Mouse (Mus musculus) left cerebral cortex, postnatal 10 days (tissue): Measurements from ENCODE around the gene Ubr4. TPM values are rescaled to one million over a fixed set of nuclear protein-coding genes. Genes with fewer than 3 reads are reported as not detected.
A peak's percentile ranks its signal among the peaks of the same experiment; 100 is the strongest.
"Not testable (repeated sequence)": the region's sequence is repeated elsewhere in the genome, so short reads cannot be mapped to it uniquely, and the experiment has no call there.

ENCODE experiments used
- DNase-seq, 2 experiments: peaks; one replicate each; pipeline ENCODE4 v3.0.0; 2021 to 2022; ENCODE audit warnings: low spot score in 2 of 2, mixed read lengths in 1 of 2; ENCODE audit errors: extremely low spot score in 1 of 2
- intact Hi-C: fragments of 180-260 bp; cut with DNase I; formaldehyde crosslinking; loops from one replicate; pipeline ENCODE4 v1.15.1; 2025
- microRNA-seq: library from miRNA; unstranded; fragments of <30 nt; microRNA quantifications from one replicate; pipeline ENCODE4 v1.2.0, GENCODE M21; 2022
- total RNA-seq, 2 experiments: library from RNA; stranded (reverse); gene quantifications; 2 replicates each; pipeline ENCODE4 v1.2.3; 2021

Ubr4 gene
- total RNA-seq, 2 experiments from 2014 or later = 161 to 165 TPM

DNA sequence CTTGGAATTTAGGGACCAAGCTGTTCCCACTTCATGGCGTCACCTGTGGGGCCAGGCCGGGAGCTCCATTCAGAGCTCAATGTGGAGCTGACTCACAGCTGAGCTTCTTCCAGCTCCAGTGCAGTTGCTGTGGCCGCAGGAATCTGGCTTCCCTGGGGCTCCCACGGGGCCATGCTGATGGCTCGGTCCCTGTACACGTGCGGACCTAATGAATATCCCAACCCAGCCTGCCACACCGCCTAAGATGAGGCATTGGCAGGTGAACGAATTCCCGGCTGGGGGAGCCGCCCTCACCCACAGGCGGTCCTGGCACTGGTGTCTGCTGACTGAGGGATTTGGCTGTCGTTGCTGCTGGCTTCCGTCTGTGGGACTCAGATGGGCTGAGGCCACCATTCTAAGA is 148.4 kb downstream of the Ubr4 start:
- peak in 1 of 2 experiments; percentile 45 for DNase-seq
- intact Hi-C loops = no loop called here

DNA sequence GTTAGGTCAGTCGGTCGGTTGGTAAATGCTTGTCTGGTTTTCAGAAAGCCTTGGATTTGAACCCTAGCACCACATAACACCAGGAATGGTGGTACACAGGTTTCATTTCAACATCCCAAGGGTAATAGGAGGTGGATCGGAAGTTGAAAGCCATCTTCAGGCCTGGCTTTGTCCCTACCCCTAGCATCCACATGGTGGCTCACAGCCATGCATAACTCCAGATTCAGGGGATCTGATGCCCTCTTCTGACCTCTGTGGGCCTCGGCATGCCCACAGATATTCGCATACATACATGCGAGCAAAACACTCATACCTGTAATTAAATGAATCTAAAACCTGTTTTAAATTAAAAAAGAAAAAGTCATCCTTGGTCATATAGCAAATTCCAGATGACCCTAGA is 149.3 kb downstream of the Ubr4 start:
- no peak for DNase-seq
- intact Hi-C loops = no loop called here

DNA sequence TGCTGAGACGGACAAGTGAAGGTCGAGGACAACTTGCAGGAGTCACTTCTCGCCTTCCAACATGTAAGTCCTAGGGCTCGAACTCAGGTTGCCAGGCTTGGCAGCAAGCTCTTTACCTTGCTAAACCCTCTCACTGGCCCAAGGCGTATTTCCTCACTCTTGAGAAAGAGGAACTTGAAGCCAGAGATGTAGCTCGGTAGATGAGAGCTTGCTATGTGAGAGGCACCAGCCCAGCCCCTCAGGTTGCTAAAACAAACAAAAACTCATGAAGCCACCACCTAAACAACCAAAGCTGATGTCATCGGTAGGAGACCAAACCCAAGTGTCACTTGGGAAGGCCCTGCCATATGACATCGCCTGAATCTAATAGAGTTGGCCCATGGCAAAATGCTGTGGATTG is 151.5 kb downstream of the Ubr4 start:
- intact Hi-C loops = no loop called here
- DNase-seq = no peak

DNA sequence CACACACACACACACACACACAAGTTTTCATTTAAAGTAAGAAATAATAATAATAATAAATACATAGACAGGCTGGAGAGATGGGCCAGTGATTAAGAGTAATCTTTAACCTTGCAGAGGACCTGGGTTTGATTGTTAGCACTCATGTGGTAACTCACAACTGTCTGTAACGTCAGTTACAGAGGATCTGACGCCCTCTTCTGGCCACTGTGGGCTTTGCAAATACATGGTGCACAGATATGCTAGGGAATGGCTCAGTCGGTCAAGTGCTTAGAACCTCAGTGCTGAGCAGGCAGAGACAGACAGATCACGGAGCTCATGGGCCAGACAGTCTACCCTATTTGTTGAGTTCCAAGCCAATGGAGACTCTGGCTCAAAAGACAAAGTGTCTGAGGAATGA is 153.3 kb downstream of the Ubr4 start:
- intact Hi-C loops = loop anchor here (5.0 kb wide), 1 partner anchor 67 kb away; no protein-coding TSS in a partner anchor
- DNase-seq = no peak

DNA sequence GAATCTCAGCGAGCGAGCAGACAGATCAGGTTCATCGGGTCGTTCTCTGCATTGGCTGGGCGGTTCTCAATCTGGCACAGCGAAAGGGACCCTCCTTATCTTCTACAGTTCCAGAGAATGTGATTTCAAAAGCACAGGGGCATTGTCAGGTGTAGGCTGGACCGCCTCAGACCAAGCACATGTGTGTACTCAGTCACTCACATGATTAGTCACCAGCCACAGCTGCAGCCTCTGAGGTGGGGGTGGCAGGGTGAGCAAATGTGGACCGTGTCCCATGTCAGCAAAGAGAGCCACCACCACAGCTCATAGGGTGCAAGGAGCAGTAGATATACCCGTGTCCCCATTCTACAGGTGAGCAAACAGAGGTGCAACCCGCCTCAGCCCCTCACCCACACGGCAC is 154.3 kb downstream of the Ubr4 start:
- no peak for DNase-seq
- intact Hi-C loops = loop anchor here (5.0 kb wide), 1 partner anchor 66 kb away; no protein-coding TSS in a partner anchor

DNA sequence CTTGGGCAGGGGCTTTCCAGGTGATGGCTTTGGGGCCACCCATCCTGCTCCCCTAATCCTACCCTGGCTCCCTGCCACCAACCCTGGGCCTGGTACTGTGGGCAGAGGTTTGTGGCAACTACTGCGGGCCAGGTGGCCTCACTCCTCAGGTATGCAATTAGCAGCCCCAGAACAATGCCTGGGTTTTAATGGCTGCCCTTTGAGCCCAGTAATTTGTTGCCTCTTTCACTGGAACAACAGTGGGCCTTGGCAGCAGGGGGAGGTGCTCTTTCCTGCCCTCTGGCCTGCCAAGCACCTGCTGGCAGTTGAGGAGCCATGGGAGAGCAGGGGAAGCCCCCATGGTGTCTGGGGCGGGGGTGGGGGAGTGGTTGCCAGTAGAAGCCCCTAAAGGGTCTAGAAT is 156.7 kb downstream of the Ubr4 start:
- intact Hi-C loops = loop anchor here (5.0 kb wide), 1 partner anchor 63 kb away; no protein-coding TSS in a partner anchor
- no peak for DNase-seq

DNA sequence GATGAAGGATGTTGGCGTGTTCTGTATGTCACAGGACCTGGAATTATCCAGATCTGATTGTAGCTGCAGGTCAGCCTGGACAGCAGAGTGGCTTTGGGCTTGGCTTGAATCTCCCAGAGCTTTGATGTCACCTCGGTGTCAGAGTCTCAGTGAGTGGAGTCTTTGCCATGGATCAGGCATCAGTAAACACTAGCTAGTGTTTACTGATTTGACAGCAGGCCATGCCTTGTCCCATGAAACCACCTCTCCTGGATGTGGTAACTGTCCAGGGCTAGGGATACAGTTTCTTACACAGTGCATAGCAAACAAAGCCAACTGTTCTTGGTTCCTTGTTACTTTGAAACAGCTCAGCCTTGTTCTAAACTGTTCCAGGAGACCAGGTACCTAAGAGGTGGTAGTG is 159.1 kb downstream of the Ubr4 start:
- intact Hi-C loops = no loop called here
- DNase-seq = no peak

DNA sequence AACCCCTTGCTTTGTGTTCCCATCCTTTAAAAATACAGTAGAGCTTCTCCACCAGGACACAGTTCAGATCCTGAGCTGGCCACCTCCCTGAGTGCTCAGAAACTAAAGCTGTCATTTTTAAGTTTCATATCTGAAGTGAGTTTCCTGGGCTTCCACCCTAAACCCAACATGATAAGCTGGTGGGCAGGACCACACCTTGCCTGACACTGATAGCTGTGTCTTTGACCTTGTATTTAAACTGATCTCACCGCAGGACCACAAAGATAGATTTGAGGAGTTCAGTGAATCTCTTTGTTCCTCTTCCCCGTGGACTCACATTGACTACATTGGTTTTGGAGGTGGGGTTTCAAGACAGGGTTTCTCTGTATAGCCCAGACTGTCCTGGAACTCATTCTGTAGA is 160.6 kb downstream of the Ubr4 start:
- DNase-seq = no peak
- intact Hi-C loops = no loop called here

DNA sequence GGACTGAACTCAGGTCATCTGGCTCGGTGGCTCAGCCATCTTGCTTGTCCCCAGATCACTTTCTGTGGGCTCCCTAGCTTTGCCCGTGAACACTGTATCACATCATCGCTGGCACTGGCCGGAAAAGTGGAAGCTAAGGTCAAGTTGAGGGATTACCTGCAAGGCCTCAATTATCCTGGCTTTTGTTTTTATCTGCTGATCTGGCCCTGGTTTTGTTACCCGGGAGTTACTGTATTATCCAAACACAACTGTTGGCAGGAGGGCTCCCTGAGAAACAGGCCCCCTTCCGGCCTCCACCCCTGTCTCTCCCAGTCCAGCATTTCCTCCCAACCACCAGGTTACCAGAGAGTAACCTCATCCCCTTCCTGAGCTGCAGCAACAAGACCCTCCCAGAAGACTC is 166.8 kb downstream of the Ubr4 start:
- intact Hi-C loops = no loop called here
- DNase-seq = no peak

DNA sequence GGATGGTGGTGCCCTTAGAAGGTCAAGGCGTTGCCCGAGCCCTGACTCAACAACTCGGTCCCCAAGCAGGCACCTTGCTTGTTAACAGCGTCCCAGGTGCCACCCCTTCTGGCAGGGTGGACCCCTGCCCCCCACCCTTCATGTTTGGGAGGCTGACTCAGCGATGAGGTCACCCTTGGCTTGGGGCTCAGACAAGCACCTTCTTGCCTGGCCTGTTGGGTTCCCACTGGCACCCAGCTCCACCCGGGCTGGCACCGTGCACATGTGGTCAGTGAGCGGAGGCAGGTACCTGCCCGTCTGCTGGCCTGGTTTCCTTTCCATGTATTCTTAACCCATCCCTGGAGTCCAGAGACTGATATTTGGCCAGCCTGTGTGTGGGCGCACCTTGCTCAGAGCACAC is 169.5 kb downstream of the Ubr4 start:
- intact Hi-C loops = no loop called here
- DNase-seq = no peak

DNA sequence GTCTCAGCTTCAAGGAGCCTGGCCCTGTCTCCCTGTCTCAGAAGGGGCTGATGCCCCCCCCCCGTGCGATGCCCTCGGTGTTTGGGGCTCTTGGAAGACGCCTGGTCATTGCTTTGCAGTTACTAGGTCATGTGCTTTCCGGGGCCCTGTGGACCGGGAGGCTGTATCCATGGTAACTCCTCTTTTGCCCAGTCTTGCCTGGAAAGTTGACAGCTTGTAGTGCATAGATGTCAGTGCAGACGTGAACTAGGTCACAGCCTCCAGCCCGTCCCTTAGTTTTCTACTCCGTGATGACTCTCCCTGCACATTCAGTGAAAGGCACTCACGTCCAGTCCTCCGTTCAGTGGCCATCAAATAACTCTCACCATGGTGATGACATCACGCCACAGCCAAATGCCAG is 174.1 kb downstream of the Ubr4 start:
- peak in 1 of 2 experiments; percentile 15 for DNase-seq
- intact Hi-C loops = no loop called here

DNA sequence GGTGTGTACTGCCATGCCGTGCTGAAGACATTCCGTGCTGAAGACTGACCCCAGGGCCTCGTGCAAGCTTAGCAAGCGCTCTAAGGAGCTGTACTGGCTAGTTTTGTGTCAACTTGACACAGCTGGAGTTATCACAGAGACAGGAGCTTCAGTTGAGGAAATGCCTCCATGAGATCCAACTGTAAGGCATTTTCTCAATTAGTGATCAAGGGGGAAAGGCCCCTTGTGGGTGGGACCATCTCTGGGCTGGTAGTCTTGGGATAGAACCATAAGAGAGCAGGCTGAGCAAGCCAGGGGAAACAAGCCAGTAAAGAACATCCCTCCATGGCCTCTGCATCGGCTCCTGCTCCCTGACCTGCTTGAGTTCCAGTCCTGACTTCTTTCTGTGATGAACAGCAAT is 177.8 kb downstream of the Ubr4 start, which contains the start of gene Iffo2:
Gene Iffo2, plus strand, starts transcription at position 301 of the 400 bp plus-strand sequence.
- DNase-seq, intact Hi-C loops: not testable (repeated sequence)

DNA sequence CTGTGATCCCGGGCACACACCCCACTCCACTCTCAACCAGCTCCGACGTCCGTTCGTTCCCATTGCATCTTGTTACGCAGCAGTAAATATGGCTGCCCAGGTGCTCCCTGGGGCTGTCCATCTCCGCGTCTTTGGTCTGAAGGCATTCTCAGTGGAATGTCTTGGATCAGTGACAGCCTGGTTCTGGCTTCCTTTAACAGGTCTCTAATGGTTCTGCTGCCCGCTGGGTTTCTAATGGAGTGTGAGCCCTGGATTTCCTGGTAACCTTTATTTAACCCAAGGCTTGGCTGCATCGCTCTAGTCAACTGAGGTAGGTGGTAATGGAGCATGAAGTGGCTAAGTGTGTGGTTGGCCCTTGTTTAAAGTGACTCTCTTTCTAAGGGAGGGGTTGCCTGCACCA is 179.7 kb downstream of the Ubr4 start:
- no peak for DNase-seq
- intact Hi-C loops = no loop called here

DNA sequence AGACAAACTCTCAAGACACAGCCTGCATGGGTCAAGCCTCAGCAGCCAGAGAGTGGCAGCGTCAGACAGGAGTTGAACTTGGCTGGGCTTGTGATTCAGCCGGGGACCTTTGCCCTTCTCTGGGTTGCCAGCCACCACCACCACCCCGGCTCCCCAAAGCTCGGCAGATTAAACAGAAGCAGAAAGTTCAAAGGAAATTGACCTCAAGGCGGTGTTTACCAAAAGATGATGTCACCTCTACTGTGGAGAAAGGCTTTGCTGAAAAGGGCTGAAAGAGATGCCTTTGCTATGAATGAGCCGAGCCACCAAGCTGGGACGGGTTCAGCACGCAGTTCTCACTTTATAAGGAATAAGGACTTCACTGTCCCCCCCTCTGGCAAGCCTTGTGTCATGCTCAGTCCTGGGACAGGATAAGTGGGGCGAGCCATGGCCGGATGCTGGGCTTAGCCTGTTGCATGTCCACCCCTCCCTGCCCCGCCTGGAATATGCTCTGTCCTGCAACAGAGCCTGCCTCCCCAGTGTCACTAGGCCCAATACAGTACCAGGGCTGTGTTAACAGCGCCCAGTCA is 182.8 kb downstream of the Ubr4 start:
- peak in 1 of 2 experiments; percentile 65 for DNase-seq
- intact Hi-C loops = no loop called here

DNA sequence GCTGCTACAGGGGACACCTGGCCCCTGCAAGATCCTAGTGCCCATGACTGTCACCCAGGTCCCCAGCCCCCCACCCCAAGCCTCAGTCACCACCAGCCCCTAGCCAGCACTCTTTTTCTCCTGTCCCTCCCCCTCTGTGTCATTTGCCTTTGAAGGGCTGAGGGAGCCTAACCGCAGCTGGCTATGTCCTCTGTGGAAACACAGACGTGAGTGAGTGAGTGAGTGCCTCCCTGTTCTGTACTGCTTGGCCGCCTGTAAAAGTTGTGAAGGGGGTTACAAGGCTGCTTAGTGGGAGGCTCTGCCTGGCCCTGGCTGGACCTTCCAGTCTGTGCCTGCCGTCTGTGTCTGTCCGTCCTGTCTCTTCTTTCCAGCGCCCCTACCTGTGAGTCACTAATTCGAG is 183.3 kb downstream of the Ubr4 start:
- intact Hi-C loops = no loop called here

DNA sequence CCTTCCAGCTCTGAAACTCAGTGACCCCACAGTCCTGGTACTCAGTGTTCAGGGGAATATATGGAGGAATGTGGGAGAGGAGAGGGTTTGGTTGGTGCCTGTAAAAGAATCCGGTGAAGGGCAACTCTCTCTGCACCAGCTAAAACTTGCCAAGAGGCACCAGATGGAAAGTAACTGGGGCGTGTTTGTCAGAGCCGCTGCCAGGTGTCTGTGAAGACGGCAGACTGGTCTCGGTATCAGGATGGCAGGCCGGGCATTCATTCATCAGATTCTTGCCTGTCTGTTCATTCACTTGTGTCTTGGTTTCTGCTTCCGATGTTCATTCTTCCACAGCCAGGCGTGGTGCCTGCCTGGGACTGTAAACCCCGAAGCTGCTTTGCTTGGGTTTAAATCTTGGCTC is 184.3 kb downstream of the Ubr4 start:
- no peak for DNase-seq

More for the DNA sequence above, 183.3 kb downstream of the Ubr4 start:
- DNase-seq = no peak

More for the DNA sequence above, 184.3 kb downstream of the Ubr4 start:
- intact Hi-C loops = no loop called here

Small RNA genes lying within 50 kb of the gene (microRNA-seq; reads per million reads assigned to microRNA genes)
- gene Gm24245 = not detected
- not detected for gene Gm25732

Other genes with a start within 250 kb of the Ubr4 start
- gene Minos1, start 221.5 kb upstream of the Ubr4 start, total RNA-seq = 100 to 1,000 TPM; 203 to 215 TPM
- 100 to 1,000 TPM; 343 to 357 TPM for gene Capzb, start 159.7 kb upstream of the Ubr4 start, total RNA-seq
- 10 to 100 TPM; 12.6 to 16.6 TPM for gene Pqlc2, start 41.9 kb upstream of the Ubr4 start, total RNA-seq
- 10 to 100 TPM; 26.7 to 29.6 TPM for gene Akr7a5, start 41.9 kb upstream of the Ubr4 start, total RNA-seq
- 10 to 100 TPM; 45.2 to 48.2 TPM for gene Mrto4, start within 50 bp of the Ubr4 start, total RNA-seq
- 10 to 100 TPM; 82.3 to 86.0 TPM for gene Emc1, start within 50 bp of the Ubr4 start, total RNA-seq
- gene Iffo2, start 177.9 kb downstream of the Ubr4 start, total RNA-seq = 10 to 100 TPM; 18.4 to 18.9 TPM